Mouse (Mus musculus) embryonic facial prominence, embryonic 10.5 days (tissue): ENCODE results near the gene Gm30191. TPM values are rescaled to one million over a fixed set of nuclear protein-coding genes. Genes with fewer than 3 reads are reported as not detected.

Experiments used
- DNase-seq: peaks from one replicate; pipeline ENCODE4 v3.0.0-alpha.2; 2017; ENCODE audit warnings: low spot score
- H3K27ac ChIP-seq: fragments of 300-500 bp; sonication (generic); replicated peaks from 2 replicates; pipeline ENCODE4 v1.5.1; 2016; ENCODE audit warnings: mild to moderate bottlenecking
- H3K27me3 ChIP-seq: fragments of 300-500 bp; sonication (generic); replicated peaks from 2 replicates; pipeline ENCODE4 v1.6.1; 2016; ENCODE audit warnings: low read depth, mild to moderate bottlenecking; ENCODE audit not compliant: poor library complexity, severe bottlenecking
- H3K36me3 ChIP-seq: fragments of 300-500 bp; sonication (generic); replicated peaks from 2 replicates; pipeline ENCODE4 v1.6.1; 2016; ENCODE audit warnings: mild to moderate bottlenecking, moderate library complexity
- H3K4me1 ChIP-seq: fragments of 300-500 bp; sonication (generic); 2 replicates; pipeline ENCODE4 v1.6.1; 2016
- H3K4me3 ChIP-seq: fragments of 300-500 bp; sonication (generic); 2 replicates; pipeline ENCODE4 v1.5.1; 2016; ENCODE audit warnings: mild to moderate bottlenecking, moderate library complexity
- H3K9me3 ChIP-seq: fragments of 300-500 bp; sonication (generic); 2 replicates; pipeline ENCODE4 v1.6.1; 2016; ENCODE audit warnings: mild to moderate bottlenecking
- WGBS: fragments of 180-500 bp; shearing (Covaris S2); methylation state at CpG from one replicate; pipeline ENCODE4 v1.1.7; 2016; 5-methylcytosine and 5-hydroxymethylcytosine counted together
- polyA plus RNA-seq: library from polyadenylated mRNA; unstranded; fragments of >200 nt; fragmentation: Nextera tagmentation; extraction: Ambion mirVana; gene quantifications from 2 replicates; pipeline ENCODE4 v1.2.1, GENCODE M21; 2016

Gene Gm30191
- polyA plus RNA-seq, 1 experiment from 2014 or later, result not detected

DNA sequence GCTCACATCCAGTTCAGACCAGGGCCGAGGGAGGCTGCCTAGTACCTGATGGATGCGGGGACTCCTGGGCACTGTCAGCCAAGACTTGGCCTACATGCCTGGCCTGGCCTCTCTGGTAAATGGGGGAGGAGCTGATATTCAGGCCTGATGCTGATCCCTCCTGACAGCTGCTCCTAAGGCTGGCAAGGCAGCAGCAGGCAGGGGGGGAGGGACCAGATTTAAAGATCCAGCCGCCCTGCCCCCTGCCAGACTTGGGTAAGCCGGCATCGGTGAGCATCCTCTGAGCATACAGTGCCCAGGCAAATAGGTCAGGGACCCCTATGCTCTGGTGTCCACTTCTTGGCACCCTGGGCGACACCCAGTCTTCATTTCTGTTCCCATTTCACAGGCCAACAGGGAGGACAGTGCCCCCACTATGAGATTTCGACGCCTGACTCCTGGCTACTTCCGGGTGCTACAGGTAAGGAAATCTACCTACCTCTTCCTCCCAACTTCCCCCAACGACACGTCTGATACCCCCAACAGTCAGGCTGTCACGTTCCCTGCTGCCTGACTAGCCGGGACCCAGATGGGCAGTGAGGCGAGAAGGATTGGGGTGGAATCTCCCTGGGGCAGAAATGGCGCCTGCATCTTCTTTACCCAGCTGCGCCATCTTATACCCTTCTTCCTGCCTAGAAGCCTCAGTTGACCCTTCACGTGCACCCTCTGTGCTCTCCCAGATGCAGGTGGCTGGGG lies 3.1 kb upstream of the Gm30191 start, which contains the start of gene E130218I03Rik:
E130218I03Rik (plus strand) TSS at position 147 of the 735 bp plus-strand sequence.
- Histone ChIP-seq H3K4me3 (peak within 1 kb of the TSS; percentile 76), H3K9me3 (no peaks in the 10 kb centered on the region), H3K36me3 (peaks cover 15% of the 10 kb centered on the region), H3K4me1 (peaks cover 40% of the 10 kb centered on the region), H3K27me3 (peaks cover 30% of the 10 kb centered on the region), H3K27ac (no peak within 1 kb of the TSS)
- DNase-seq, result no peak
- 85% methylated on average over 17 of the region's 17 CpGs for WGBS

DNA sequence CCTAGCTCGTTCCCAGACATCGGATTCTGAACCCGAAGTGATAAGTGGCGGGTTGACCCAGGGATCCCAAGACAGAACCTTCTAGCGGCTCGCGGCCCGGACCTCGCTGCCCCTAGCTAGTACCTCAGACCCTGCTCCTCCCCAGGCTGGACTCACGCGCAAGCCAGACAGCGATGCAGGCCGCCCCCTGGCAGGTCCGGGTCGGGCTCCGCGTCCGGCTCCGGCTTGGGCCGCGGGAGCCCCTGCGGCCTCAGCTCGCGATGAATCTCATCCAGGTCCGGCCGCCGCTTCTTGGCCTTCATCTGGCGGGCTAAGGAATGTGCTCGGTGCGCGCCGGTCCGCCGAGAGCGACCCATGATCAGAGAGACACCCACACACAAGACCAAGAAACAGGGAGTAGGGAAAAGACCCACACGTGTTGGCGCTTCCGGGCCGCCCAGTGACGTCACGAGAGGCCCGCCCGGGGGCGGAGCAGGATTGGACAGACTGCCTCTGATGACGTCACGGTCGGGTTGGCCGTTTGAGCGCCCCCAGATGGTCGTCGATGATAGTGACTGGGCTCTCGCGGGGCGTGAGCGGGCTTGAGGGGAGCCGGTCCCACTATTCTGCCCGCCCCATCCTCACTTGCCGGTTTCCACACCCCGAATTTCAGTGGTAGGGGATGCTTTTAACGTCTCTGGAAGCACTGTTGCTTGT lies 1.4 kb upstream of the Gm30191 start, which contains the start of gene Zfp593:
Zfp593 (minus strand) TSS at position 445 of the 696 bp plus-strand sequence.
- peaks cover 51% of the 10 kb centered on the region for H3K4me1 ChIP-seq
- peak; percentile 96 for DNase-seq
- under 1% methylated on average over 60 of the region's 60 CpGs for WGBS
- peaks cover 43% of the 10 kb centered on the region for H3K27me3 ChIP-seq
- no peaks in the 10 kb centered on the region for H3K9me3 ChIP-seq
- peak within 1 kb of the TSS; percentile 79 for H3K27ac ChIP-seq
- peak within 1 kb of the TSS; percentile 76 for H3K4me3 ChIP-seq
- peaks cover 15% of the 10 kb centered on the region for H3K36me3 ChIP-seq

DNA sequence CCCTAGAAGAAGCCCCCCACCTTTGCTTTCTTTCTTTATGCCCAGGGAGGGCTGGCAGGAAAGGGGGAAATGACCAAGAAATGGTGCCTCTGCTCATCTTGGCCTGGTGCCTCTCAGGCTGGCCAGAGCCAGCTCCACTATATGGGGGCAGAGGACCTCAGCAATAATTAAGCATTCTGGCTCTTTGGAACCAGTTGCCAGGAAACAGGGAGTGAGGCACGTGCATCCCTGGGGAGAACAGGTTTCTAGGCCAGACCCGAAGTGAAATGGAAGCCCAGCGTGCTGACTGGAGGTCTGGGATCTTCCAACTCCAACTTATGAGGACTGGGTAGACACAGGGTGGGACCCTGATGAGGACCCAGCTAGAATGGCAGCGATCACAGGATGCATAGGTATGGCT lies 479 bp upstream of the Gm30191 start:
- 39% methylated on average over 4 of the region's 4 CpGs for WGBS
- no peak for DNase-seq
- Histone ChIP-seq H3K27me3 (peaks cover 52% of the 10 kb centered on the region), H3K27ac (peak overlapping the region; percentile 79; the same call in 1 of the 2 replicates), H3K4me1 (peaks cover 61% of the 10 kb centered on the region), H3K4me3 (peak overlapping the region; percentile 76; the same call in 1 of the 2 replicates), H3K36me3 (peaks cover 15% of the 10 kb centered on the region), H3K9me3 (no peaks in the 10 kb centered on the region)

DNA sequence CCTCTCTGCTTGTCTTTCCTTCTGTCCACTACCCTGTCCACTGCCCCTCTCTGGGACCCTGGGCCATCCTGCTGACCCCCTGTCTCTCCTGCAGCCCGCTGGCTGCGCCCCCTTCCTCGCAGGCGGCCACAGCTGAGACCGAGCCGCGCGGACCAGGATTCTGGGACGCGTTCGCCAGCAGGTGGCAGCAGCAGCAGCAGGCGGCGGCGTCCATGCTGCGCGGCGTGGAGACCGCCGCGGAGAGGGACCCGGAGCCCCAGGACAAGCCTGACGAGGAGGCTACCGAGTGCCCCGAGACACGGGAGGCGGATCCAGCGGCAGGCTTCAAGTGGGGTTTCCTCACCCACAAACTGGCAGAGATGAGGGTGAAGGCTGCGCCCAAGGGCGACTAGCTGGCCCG lies 2.9 kb downstream of the Gm30191 start:
- peak; percentile 89 for DNase-seq
- Histone ChIP-seq H3K9me3 (no peaks in the 10 kb centered on the region), H3K4me1 (peaks cover 82% of the 10 kb centered on the region), H3K36me3 (no peaks in the 10 kb centered on the region), H3K27ac (peak overlapping the region; percentile 65), H3K4me3 (peak overlapping the region; percentile 63), H3K27me3 (peaks cover 86% of the 10 kb centered on the region)
- under 1% methylated on average over 30 of the region's 30 CpGs for WGBS

GRCm38 (mm10) chr4:134250116-134250929 lies 3.6 kb downstream of the Gm30191 start:
- H3K9me3 ChIP-seq, result no peaks in the 10 kb centered on the region
- no peaks in the 10 kb centered on the region for H3K36me3 ChIP-seq
- peaks cover 93% of the 10 kb centered on the region for H3K27me3 ChIP-seq
- peak overlapping the region; percentile 63 for H3K4me3 ChIP-seq
- WGBS, result 5% methylated on average over 27 of the region's 27 CpGs
- H3K27ac ChIP-seq, result peak overlapping the region; percentile 65
- H3K4me1 ChIP-seq, result peaks cover 82% of the 10 kb centered on the region
- DNase-seq, result peak; percentile 45

DNA sequence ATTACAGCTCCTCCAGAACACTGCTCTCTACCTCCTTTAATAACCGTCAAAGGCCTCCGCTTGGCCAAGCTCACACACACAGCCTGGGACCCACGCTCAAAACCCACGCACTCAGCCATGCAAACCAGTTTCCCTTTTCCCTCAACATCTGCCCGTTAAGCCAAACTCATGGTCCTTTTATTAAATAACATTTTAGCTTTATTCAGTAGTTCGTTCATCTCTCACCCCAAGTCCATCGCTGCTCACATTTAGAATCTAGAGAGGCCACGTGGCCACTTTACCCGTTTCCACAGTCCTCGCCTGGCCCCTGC lies 4.2 kb downstream of the Gm30191 start:
- Histone ChIP-seq H3K4me3 (peak overlapping the region; percentile 63), H3K9me3 (no peaks in the 10 kb centered on the region), H3K36me3 (no peaks in the 10 kb centered on the region), H3K27me3 (peaks cover 99% of the 10 kb centered on the region), H3K27ac (peak overlapping the region; percentile 83), H3K4me1 (peaks cover 84% of the 10 kb centered on the region)
- WGBS, result 7% methylated on average over 10 of the region's 10 CpGs
- no peak for DNase-seq

DNA sequence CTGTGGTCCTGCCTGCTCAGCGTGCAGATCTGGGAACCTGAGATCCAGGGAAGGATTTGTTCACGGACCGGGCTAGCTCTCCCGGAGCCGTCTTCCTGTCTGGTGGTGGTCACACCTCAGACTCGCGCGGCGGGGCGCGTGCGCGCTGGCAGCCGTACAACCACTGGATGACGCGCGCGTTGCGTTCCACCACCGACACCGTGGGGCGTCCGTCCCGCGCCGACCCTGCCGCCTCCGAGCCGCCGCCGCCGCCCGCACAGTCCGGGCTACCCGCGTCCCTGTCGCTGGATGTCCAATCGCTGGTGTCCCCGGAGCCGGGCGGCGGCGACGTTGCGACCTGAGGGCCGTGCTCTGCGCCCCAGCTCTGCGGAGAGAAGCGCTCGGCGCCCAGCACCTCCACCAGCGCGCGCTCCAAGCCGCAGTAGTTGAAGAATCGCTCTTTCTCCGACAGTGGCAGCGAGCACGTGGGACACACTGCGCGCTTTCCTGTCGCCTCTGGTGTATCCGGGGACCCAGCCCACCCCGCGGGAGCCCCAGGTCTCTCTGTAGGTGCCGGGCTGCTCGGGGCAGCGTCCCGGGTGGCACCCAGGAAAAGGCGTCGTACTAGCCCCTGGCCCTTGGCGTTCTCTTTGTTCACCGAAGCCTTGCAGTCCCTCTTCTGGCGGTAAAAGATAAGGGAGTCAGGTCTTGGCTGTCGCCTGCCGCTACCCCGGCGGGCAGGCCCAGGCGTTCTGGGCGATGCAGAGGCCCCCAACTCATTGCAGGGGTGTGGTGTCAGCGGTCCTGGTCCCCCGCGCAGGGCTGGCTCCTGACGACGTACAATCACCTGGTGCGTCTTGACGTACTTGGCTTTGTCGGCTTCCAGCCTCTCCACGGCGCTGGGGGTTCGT lies 4.8 kb downstream of the Gm30191 start:
- Histone ChIP-seq H3K4me1 (peaks cover 85% of the 10 kb centered on the region), H3K4me3 (peak overlapping the region; percentile 63), H3K36me3 (no peaks in the 10 kb centered on the region), H3K9me3 (no peaks in the 10 kb centered on the region), H3K27ac (peak overlapping the region; percentile 83), H3K27me3 (peaks cover 100% of the 10 kb centered on the region)
- WGBS, result under 1% methylated on average over 91 of the region's 91 CpGs
- peak; percentile 76 for DNase-seq

DNA sequence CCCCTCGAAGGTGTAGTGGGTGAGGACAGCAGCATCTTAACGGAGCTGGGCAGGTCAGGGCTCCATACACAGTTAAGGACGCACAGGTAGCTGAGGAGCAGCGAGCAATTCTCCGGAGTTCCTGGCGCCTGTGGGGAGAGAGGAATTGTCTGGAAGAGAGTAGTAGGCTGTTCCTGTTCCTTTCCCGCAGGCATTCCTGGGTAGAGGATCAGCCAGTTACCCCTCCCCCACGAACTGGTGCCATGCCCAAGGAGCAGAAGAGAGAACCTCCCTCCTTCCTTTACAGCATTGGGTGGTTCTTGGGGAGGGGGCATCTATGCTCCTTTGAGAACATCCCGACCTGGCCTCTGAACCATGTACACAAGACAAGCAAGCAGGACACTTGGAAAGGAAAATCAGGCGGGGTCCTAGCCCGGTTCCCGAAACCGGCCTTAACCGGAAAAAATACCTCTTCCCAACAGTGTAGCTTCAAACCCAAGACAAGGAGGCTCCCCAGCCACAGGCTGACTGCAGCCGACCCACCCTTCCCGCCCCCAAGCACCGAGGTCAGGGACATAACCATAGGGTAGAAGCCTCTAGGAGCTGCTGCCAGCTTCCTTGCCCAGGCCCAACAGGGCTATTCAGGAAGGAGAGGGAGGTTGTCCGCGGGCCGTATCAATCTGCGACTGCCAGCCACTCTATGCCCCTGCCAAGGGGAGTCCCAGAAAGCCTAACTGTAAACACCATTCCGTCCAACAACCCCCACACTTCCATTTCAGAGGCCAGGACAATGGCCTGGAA lies 5.6 kb downstream of the Gm30191 start:
- Histone ChIP-seq H3K9me3 (no peaks in the 10 kb centered on the region), H3K36me3 (no peaks in the 10 kb centered on the region), H3K4me3 (peak overlapping the region; percentile 63), H3K27me3 (peaks cover 92% of the 10 kb centered on the region), H3K4me1 (peaks cover 93% of the 10 kb centered on the region), H3K27ac (peak overlapping the region; percentile 83)
- 3% methylated on average over 22 of the region's 22 CpGs for WGBS
- DNase-seq, result peak; percentile 55

GRCm38 (mm10) chr4:134252911-134253721 lies 6.4 kb downstream of the Gm30191 start:
- WGBS, result 4% methylated on average over 15 of the region's 15 CpGs
- peak overlapping the region; percentile 83 for H3K27ac ChIP-seq
- peaks cover 84% of the 10 kb centered on the region for H3K27me3 ChIP-seq
- peak overlapping the region; percentile 63 for H3K4me3 ChIP-seq
- no peaks in the 10 kb centered on the region for H3K9me3 ChIP-seq
- no peak for DNase-seq
- H3K4me1 ChIP-seq, result peaks cover 96% of the 10 kb centered on the region
- H3K36me3 ChIP-seq, result no peaks in the 10 kb centered on the region

DNA sequence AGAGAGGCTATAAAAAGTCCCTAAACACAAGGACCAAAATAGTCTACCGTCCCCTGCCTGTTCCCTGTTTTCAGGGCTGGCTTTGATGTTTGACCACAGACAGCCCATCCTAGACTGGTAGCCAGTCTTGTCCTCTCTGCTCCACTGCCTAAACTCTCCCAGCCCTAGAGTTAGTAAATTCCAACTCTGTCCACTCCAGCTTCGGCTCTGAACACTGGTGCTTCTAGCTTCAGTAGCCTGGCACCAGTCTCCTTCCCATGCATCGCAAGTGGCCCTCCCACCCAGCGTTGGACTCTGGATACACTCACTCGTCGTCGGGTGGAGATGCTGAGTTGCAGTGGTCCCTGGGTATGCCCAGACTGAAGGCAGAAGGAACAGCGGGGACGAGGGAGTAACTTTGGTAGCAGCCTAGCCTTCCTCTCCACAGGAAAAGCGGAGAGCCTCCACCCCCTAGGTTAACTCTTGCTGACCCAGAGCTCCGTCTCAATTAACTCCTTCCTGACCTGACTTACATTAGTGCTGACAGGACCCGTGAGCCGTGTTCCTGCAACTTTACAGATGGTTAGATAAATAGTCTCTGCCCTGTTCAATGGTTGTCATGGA lies 7.1 kb downstream of the Gm30191 start, which contains the start of gene Grrp1:
Grrp1 (minus strand) TSS at position 385 of the 603 bp plus-strand sequence.
- WGBS, result under 1% methylated on average over 13 of the region's 13 CpGs
- Histone ChIP-seq H3K4me1 (peaks cover 98% of the 10 kb centered on the region), H3K27ac (peak within 1 kb of the TSS; percentile 83), H3K27me3 (peaks cover 77% of the 10 kb centered on the region), H3K4me3 (peak within 1 kb of the TSS; percentile 63), H3K36me3 (no peaks in the 10 kb centered on the region), H3K9me3 (no peaks in the 10 kb centered on the region)
- peak; percentile 68 for DNase-seq
